Mouse (Mus musculus): ENCODE data around the gene Mybpc2. TPM values are rescaled to one million over a fixed set of nuclear protein-coding genes. Genes with fewer than 3 reads are reported as not detected.
A peak's percentile ranks its signal among the peaks of the same experiment; 100 is the strongest.

Mybpc2 gene
- total RNA-seq, 2 experiments from 2014 or later: not detected

DNA sequence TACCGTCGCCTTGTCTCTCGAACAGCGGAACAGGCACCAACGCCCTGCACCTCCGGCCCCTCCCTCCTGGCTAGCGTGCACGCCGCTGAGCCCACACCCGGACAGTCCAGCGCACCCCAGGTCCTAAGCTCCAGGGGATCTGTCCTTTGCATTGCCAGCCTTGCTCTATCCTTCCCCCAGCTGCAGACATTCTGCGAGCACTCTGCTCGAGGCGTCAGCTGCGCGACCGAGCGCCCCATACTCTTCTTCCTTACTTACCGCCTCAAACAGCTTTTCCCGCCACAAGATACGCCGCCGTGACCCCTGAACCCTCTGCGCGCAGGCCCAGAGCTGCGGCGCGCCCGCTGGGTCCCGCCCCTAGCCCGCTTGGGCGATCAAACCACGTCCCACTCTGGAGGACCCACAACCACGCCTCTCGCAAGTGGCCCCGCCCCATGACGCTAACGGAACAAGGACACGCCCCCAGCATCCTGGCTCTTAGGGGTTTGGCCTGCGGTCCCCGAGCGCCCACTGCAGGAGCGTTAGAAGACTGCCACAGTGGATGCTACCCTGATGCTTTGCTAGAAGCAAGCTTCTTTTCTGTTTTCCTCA is 24.1 kb upstream of the Mybpc2 start, which contains the start of gene Pold1:
Gene Pold1 (minus strand): TSS at position 353 of the 591 bp plus-strand sequence.
- intact Hi-C loops (cut with DNase I): loop anchor here (2.0 to 10.0 kb wide), 2 partner anchors 52 to 284 kb away; partner anchors contain the start of genes Emc10, Fam71e1 and Gm15517
- peak; percentile 99 to 100 for DNase-seq (ENCODE audit: low spot score in 2 of 2)

DNA sequence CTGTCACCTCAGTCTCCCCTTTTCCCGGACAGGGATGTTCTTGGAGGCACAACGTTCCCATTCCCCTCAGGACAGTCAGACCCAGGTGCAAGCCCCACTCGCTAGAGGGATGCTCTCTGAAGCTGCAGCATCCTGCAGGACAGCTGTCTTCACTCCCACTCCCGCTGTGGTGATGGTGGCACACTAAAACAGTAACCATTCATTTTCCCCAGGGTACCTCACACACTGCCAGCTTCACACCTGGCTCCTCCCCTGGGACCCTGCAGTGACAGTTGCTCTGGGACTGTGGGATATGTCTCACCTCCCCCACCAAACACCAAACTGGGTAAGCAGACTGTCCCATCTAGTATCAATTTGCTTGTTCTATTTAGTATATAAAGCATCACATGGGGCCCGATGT is 23.3 kb upstream of the Mybpc2 start:
- no peak for DNase-seq (ENCODE audit: low spot score in 2 of 2)
- intact Hi-C loops (cut with DNase I): loop anchor here (2.0 to 10.0 kb wide), 2 partner anchors 51 to 283 kb away; partner anchors contain the start of genes Emc10, Fam71e1 and Gm15517

DNA sequence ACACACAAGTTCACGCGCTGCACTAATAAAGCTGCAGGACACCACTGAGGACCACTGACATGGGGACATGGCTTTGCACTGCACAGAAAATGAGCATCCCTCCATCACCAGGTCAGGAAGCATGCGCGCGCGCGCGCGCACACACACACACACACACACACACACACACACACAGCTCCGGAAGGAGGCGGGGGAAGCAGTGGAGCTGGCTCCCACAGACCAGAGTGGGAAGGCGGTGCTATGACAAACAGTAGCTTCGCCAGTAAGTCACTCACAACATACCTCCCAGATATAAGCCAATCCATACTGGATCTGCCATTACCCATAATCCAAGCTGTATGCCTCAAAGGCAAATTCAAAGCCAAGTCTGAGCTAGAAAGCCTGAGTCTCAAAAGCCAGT is 22.6 kb upstream of the Mybpc2 start:
- intact Hi-C loops (cut with DNase I): loop anchor here (10.0 kb wide), 1 partner anchor 282 kb away; the partner anchor contains the start of gene Gm15517
- no peak for DNase-seq (ENCODE audit: low spot score in 2 of 2)

DNA sequence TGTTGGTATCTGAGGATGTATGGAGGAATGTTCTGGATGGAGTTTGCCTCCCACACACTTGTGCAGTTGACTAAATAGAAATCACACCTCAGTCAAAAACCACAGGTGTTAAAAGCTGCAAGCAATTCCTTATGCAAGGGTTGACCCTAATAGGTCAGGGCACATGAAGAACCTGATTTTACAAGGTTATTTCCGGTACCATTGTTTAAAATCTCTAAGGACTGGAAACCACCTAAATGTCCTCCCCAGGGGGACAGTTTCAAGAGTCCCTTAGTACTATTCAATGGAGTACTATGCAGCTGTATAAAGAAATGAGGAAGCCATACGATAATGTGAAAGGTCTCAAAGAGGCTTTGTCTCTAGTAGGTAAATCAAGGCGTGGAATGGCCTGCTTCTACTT is 21.8 kb upstream of the Mybpc2 start:
- intact Hi-C loops (cut with DNase I): loop anchor here (10.0 kb wide), 1 partner anchor 281 kb away; the partner anchor contains the start of gene Gm15517
- no peak for DNase-seq (ENCODE audit: low spot score in 2 of 2)

DNA sequence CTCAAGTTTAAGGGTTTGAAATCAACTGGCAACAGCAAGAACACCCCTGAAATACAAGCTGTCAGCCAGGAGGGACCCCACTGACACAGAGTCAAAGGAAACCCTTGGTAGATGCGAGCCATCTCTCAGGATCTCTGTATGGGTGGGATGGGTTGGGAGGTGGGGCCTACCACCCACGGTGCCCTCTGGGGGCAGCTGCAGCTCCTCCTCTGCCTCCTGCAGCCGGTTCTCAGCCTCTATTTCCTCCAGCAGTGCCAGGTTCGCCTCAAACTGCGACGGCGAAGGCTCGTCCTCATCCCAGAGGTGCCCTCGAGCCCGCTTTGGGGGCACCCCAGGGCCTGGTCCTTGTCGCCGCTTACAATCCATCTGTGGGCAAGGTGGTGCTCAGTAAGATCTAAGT is 18.6 kb upstream of the Mybpc2 start:
- intact Hi-C loops (cut with DNase I): loop anchor here (10.0 kb wide), 1 partner anchor 278 kb away; the partner anchor contains the start of gene Gm15517

DNA sequence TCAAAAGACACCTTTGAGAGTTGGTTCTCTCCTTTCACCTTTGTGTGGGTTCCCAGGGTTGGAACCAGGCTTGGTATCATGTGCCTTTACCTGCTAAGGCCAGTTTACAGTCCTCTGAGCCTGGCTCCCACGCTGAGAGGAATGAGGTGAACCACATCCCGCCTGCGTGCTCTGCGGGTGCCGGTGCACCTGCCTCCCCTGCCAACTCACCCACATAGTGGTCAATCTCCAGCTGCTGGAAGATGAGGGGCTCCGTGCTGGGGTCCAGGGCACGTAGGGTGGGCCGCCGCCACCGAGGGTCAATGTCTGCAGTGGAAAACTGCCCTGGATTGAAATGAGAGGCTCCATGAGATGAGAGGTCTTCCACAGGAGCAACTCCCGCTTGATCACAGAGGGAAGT is 18.1 kb upstream of the Mybpc2 start:
- no peak for DNase-seq (ENCODE audit: low spot score in 2 of 2)
- intact Hi-C loops (cut with DNase I): loop anchor here (10.0 kb wide), 1 partner anchor 278 kb away; the partner anchor contains the start of gene Gm15517

More for the DNA sequence above, 18.6 kb upstream of the Mybpc2 start:
- DNase-seq (ENCODE audit: low spot score in 2 of 2): no peak

DNA sequence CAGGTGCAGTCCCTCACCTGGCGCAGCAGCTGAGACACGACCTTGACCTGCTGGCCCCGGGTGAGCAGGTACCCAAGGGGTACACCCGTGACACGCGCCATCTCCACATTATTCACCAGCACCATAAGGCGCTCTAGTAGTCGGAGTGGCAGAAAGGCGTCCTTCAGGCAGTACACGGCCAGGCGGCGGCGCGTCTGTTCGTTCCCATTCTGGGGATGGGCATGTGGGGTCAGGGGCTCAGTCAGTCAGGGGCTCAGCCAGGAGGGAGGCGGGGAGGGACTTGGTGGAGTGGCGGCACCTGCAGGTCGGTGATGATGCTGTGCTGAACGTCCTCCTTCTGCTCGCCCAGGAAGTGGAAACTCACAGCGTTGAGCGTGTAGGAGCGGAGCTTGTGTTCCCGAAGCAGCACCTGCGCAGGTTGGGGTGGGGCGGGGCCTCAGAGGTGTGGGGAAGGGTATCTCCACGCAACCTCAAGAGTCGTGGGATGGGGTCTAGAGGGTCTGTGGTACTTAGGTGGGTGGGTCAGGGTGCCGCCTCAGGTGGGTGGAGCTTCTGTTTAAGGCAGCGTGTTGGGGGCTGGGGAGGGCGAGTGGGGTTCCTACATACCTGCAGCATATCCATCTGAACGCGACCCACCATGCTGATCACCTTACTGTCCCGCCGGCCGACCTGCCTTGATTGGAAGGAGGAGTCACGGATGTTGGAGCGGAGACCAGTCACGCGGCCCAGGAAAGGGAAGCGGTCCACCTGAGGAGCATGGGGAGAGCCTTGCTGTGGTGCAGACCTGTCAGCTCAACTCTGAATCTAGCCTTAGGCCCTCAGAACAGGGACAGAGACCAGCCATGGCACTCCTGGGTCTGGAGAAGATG is 14.5 kb upstream of the Mybpc2 start:
- no peak for DNase-seq (ENCODE audit: low spot score in 2 of 2)
- intact Hi-C loops (cut with DNase I): no loop called here

DNA sequence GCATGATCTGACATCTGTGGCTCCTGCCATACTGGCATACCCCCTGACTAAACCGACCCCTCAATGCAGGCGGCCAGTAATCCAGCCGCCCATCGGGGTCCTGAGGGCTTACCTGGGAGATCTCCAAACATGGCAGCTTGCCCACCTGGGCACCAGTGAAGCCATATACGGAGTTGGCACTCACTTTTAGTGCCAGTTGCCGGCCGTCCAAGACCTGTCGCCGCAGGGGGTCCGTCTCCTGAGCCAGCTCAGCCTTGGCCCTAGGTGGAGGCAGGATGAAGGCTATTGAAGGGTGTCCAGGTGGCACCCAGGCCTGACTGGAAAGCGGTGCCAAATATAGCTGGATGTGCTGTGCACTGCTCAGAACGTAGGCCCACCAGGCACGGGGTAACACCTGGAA is 13.0 kb upstream of the Mybpc2 start:
- intact Hi-C loops (cut with DNase I): no loop called here
- no peak for DNase-seq (ENCODE audit: low spot score in 2 of 2)

DNA sequence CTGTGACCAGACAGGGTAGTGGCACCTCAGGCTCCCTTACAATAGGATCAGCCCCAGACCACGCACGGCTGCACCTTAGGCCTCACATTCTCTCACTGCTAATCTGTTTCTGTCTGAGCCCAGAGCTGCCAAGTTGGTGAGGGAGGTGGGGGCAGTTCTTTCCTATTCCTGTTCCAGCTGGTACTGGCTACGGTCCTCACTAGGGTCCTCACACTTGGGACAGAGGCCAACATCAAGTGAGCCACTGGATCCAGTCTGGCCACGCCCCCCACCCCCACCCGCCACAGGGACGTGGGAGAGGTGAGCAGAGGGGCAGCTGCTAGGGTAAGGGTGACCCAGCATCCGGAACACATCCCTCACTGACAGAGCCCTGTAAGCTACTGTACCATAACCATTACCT is 12.6 kb upstream of the Mybpc2 start:
- intact Hi-C loops (cut with DNase I): no loop called here
- no peak for DNase-seq (ENCODE audit: low spot score in 2 of 2)

DNA sequence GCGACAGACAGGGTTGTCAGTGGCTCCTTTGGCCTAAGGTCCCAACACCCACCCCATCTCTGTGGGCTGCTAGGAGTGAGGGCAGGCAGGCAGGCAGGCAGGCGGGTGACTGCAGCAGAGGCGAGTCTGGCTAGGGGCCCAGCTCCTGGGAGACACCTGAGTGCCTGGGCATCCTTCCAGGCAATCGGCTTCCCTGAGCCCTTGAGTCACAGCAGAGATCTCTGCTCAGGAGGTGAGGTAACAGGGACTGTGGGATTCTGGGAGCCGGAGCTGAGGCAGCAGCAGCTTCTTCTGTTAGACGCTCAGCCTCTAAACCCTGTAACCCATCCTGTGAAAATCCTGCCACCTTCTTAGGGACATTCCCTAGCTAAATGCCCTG is 12.1 kb upstream of the Mybpc2 start:
- intact Hi-C loops (cut with DNase I): no loop called here
- peak; percentile 48 to 69 for DNase-seq (ENCODE audit: low spot score in 2 of 2)

DNA sequence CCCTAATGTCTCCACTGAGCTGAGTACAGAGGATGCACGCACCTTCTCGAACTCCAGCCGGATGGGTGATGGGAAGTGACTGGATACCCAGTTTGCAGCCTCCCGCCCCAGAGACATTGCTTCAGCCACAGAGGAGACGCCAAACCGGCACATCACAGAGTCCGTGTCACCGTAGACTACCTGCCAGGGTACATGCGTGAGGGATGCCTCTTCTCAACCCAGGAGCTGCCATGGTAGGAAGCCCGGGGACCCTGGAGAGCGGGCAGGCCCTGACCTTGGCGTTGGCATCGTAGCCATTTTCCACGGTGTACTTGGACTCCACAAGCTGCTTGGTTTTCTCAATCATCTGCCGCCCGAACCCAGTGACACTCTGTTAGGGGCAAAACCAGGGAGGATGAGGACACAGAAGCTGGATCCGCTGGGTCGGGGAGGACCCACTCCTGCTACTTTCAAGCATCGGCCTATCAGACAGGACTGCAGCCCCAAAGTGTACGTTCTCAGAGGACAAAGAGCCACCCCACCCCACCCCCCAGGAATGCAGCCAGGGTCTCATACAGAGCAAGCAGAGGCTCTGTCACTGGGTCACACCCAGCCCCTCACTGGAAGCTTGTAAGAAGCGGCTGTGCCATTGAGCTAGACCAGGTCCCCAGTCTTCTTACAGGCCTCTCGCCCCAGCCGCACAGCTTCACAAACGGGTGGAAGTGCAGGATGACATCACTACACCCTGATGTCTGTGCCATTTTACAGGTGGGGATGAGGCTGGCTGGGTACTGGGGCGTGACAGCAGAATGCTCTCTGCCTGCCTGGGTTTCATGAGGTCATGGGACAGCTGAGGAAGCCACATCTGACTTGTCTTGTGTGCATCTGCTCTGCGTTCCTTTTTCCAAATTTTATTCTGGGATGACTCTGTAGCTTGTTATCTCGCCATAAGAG is 11.5 kb upstream of the Mybpc2 start:
- DNase-seq (ENCODE audit: low spot score in 2 of 2): no peak
- intact Hi-C loops (cut with DNase I): no loop called here

DNA sequence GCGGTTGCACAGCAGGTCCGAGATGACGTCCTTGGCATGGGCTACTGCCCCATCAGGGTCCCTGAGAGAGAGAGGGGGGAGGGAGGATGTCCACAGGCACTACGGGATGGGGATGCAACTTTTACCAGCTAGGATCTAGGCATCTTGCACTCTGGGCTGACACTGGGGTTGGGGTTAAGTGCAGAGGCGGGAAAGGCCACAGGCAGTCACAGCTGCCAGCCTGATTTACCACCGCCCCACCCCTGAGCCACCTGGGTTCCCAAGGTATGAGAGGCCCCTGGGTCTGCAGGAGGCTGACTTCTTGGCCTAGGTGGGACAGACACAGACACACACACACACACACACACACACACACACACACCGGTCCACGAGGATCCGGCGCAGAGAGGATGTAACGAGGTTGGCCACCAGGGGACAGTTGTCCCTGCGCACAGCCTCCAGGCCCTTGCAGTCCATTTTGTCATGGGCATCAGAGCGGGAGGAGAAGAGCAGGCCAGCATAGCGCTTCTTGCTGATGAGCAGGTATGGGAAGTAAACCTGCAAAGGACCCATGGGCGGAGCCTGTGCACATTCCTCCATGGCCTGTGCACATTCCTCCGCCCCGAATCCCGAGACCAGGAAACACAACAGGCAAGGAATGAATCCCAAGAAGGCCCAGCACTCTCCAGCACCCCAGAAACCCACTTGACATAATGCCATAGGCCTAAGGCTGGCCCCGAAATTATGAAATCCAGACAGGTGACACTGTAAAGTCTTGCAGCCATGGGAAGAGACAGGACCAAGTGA is 10.4 kb upstream of the Mybpc2 start:
- intact Hi-C loops (cut with DNase I): no loop called here
- no peak for DNase-seq (ENCODE audit: low spot score in 2 of 2)

DNA sequence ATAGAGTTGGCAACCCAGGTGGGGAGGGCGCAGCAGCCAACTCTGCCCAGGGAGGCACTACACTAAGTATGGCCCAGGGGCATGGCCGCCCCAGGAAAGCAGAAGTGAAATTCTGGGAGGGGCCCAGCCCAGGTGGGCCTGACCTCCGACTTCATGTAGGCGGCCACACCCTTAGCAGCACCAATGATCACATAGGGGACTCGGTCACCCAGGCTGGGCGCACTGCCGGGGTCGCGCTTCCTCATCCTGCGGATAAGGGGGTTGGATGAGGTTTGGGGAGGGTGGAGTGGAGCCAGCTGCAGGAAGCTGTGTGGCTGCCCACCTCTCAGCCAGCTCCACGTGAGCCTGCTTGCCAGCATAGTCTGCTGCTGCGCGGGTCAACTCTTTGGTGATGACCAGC is 9.8 kb upstream of the Mybpc2 start:
- no peak for DNase-seq (ENCODE audit: low spot score in 2 of 2)
- intact Hi-C loops (cut with DNase I): no loop called here

DNA sequence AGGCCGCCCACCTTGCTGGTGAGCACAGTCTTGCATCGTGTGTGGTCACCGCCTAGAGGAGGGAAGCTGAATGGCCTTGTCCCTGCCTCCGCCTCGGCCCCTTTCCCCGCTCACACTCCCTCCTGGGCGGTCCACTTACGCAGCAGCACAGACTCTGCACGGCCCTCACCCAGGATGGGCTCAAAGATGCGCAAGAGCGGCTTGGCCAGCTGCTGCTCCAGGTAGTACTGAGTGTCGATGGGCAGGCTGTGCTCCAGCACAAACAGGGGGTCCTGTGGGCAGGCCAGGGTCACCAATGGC is 9.2 kb upstream of the Mybpc2 start:
- no peak for DNase-seq (ENCODE audit: low spot score in 2 of 2)
- intact Hi-C loops (cut with DNase I): no loop called here

DNA sequence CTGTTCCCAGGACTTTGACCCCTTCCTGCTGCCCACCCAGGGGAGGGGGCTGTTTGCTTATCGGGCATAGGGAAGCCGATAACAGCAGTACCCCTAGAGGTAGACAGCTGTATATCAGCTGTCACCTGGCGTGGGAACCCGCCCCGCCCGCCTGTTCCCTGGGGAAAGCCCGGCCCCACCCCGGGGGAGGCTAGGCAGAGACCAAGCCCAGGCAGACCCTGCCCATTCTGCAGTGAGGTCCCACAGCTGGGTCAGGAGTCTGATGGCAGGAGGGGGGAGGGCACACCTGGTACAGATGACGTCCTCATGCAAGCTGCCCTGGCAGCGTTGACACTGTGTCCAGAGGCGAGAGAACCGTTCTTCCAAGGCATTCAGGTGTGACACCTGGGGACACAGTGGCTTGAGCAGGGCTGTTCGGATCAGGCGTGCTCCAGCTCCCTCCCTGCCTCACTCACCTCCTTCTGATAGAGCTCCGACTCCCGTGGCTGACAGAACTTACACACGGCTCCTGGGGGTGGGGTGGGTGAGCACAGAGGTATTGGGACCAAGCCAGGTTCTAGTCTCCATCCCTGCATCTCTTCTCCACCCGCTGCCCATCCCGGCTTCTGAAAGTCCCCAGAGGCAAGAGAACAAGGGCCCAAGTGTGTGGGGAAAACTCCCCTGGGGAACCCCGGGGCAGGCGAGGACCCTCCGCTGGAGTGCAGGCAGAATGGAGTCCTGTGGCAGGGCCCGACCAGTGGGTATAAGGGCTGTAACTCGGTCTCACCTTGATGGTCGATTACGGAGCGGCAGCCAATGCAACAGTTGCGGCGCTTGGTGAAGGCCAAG is 8.7 kb upstream of the Mybpc2 start:
- intact Hi-C loops (cut with DNase I): no loop called here
- DNase-seq (ENCODE audit: low spot score in 2 of 2): no peak

DNA sequence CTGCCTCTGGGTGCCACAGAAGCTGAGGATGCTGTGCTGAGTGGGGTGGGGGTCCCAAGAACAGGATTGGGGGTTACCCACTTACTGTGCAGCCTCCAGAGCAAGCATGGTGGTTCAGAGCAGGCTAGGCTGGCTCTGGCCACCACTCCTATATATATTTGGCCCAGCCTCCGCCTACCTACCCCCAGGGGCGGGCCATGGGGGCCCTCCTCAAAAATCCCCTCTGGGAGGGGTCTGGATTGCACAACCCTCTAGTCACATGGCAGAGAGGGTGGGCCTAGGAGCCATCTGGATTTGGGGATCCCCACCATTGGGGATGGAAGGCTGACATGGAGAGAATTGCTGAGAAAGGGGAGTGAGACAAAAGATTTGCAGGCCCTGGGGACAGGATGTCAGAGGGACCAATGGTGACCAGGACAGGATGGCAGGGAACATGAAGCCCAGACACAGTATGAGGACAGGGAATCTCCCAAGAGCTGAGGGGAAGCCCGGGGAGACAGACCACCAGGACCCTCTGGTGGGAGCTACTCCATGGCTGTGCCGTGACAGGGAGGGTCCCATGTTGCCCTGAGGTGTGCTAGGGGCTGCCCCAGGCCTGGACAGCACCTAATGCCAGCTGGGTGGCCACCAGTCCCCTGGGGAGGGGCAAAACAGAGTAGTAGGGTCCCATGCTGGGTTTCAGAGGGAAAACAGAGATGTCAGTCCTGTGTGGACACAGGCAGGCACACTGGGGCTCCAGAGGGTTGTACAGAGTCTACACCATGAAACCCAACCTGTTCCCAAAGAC is 7.7 kb upstream of the Mybpc2 start, which contains the start of gene Spib:
Gene Spib (minus strand): TSS at position 126 of the 787 bp plus-strand sequence.
- DNase-seq (ENCODE audit: low spot score in 2 of 2): no peak
- intact Hi-C loops (cut with DNase I): no loop called here

DNA sequence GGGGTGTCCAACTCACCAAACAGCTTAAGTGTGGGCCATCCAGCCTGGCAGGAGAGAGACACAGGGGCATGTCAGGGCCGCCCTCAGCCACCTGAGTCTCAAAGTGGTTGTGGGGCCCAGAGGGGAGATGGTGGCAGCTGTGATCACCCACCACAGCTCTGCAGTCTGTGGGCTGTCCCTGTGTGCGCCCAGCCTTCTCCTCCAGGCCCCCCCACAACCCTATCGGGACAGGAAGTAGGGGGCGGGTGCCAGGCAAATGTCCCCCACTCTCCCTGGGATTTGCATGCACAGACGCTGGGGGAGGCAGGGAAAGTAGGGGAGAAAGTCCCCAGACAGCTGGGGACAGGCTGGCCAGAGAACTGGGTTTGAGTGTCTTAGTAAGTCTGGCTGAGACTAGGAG is 6.8 kb upstream of the Mybpc2 start:
- intact Hi-C loops (cut with DNase I): no loop called here
- no peak for DNase-seq (ENCODE audit: low spot score in 2 of 2)
